Mouse (Mus musculus): ENCODE measurements around the gene Rrad.

The Rrad gene

GRCm38 (mm10) chr8:104613119-104613518, 18.0 kb downstream of the Rrad start:
- in situ Hi-C loops (cut with MboI, MseI) = no loop called here

- in situ Hi-C loops (cut with MboI, MseI) = no loop called here
Observed at GRCm38 (mm10) chr8:104611613-104612012, 19.5 kb downstream of the Rrad start.

DNA sequence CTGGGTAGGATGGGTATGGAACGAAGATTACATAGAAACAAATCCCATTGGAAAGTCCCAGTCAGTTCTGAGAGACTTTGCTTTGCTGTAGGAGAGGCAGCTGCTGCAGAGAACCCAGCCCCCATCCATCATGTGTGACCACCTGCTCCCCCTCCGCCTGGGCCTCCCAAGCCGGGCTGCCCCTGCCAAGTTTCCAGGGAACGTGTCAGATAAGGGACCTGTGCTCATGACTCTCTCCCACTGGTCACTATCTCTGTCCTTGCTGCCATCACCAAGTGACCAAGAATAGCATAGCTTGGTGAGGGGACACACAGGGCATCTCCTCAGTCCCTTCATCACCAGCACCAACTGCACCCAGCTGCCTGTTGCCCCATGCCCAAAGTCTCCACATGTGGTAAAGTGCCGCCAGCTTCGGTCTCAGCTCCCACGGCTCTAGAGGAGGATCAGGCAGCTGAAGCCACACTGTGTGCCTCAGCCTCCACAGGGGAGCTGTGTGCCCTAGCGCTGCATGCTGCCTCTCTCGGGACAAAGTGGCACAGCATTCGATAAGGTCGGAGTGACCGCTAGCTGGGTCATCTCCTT, 20.9 kb downstream of the Rrad start:
- in situ Hi-C loops (cut with MboI, MseI) = no loop called here

DNA sequence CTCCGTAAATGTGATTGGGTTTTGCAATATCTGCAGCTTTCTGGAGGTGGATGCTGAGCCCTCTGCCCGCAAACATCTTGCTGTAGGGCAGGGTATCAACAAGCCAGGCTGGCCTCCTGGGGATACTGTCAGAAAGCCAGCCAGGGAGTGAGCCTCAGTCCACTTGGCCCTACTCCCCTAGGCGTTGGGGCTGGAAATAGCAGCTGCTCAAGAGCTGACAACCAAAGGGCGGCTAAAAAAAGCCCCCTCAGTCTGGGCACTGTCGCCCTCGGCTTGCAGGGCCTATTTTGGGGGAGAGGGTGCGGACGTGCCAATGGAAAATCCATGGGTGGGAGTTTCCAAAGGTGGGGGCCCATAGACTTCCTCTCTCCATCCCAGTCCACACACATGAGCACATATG, 21.9 kb downstream of the Rrad start:
- in situ Hi-C loops (cut with MboI, MseI) = no loop called here

- in situ Hi-C loops (cut with MboI, MseI) = no loop called here
Observed at GRCm38 (mm10) chr8:104607944-104608343, 23.2 kb downstream of the Rrad start.

GRCm38 (mm10) chr8:104606329-104606728, 24.8 kb downstream of the Rrad start:
- in situ Hi-C loops (cut with MboI, MseI) = no loop called here

GRCm38 (mm10) chr8:104603245-104603593, 27.9 kb downstream of the Rrad start:
- in situ Hi-C loops (cut with MboI, MseI) = loop anchor here (5.0 kb wide), 1 partner anchor 54 kb away; no protein-coding TSS in a partner anchor

DNA sequence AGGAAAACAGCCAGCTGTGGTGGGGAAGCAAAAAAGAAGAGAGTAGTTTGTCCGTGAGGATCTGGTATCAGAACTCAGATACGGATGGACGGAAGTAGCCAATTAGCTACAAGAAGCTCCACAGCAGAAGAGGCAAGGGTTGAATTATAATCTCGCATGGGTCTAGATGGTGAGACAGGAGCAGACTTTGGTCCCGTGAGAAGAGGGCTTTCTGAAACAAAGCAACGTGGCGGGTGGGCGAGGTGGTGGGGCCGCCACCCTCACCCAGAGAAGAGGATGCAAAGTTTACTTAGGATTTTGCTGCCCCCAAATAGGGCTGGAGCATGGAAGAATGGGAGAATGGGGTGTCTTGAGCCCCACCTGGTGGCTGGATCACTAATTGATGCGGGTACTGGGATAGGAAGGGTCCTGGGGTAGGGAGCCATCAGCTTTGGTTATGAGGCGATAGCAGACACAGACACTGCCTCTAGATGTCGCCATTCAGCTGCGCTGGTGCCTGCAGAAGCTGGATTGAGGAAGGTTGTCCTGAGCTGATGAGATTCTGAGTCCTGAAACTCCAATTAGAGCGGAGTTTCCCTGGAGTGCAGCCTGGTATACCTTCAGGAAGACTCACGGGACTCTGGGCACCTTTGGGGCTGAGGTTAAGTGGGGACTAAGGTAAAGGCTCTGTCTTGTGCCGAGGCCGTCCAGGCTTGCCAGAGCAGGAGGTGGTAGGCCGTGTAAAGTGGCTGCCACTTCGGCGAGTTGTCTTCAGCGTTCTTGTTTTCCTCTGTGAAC, 28.5 kb downstream of the Rrad start:
- in situ Hi-C loops (cut with MboI, MseI) = loop anchor here (5.0 kb wide), 1 partner anchor 55 kb away; no protein-coding TSS in a partner anchor

GRCm38 (mm10) chr8:104601941-104602371, 29.2 kb downstream of the Rrad start:
- in situ Hi-C loops (cut with MboI, MseI) = loop anchor here (5.0 kb wide), 1 partner anchor 55 kb away; no protein-coding TSS in a partner anchor

DNA sequence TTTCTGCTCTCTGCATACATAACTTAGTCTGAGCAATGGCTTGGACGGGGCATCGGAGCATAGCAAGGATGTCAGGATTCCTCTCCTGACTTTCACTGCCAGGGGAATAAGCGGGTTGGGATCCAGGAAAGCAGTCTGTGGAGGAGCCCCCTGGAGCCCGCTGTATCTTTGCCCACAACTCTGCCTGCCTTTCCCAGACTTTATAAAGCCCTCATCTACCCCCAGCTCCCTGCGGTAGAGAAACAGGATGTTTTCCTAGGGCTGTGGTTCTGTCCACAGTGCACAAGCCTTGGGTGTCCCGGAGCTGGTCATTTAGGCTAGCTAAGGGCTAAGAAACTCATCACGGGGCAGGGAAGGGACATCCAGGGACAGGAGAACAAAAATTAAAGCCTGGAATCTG, 29.7 kb downstream of the Rrad start:
- in situ Hi-C loops (cut with MboI, MseI) = loop anchor here (5.0 kb wide), 1 partner anchor 56 kb away; no protein-coding TSS in a partner anchor

DNA sequence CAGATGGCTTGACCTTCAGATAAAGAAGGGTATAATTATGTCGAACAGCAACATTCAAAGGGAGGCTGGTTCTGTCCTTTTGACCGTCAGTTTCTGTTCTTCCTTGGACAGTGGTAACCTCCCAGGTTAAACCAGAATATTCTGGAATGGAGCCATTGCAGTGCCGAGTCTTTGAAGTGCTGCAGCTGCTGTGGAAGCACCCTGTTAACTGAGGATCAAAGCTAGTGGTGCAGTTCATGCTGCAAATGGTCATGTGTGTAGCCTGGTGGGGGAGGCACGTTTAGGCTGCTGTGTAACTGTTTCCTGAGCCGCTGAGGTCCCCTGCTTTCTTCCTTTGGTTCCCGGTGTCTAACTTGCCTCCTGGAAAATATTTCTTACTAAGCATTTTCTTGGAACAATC, 32.6 kb downstream of the Rrad start:
- in situ Hi-C loops (cut with MboI, MseI) = loop anchor here (25.0 kb wide), 1 partner anchor 1214 kb away; no protein-coding TSS in a partner anchor

- in situ Hi-C loops (cut with MboI, MseI) = loop anchor here (25.0 kb wide), 1 partner anchor 1215 kb away; no protein-coding TSS in a partner anchor
Observed at GRCm38 (mm10) chr8:104597656-104598055, 33.5 kb downstream of the Rrad start.

DNA sequence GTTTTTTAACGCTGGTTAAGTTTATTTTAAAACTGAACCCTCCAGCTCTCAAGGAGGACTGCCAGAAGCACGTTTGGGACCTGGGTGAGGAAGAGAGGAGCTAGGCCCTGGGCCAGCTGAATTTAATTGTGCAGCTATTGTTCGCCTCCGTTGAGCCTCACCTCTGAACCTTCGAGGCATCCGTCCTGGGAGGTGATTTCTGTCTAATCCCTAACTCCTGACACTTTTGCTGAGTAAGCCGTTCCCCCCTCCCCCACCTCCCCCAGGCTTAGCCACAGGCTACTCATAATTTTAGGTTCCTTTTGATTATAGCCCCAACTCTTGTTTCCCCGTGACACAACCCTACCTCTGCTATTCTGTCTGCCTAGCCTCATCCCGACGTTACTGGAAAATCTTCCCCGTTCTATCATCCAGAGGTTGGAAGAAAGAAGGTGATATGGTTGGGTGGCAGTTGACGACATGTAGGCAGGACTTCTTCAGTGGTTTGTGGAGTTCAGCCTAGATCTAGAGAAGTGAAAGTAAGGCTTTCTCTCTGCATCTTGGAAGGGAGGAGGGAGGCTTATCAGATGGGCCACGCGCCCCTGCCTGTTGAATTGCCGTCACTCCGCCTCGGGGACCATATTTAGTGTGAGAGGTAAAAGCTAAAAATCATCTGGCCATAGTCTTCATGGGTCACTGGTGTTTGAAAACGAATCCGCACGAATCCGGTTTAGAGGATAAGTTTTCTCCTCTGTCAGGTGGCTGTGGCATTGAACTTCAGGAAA, 35.2 kb downstream of the Rrad start:
- in situ Hi-C loops (cut with MboI, MseI) = loop anchor here (25.0 kb wide), 1 partner anchor 1216 kb away; no protein-coding TSS in a partner anchor

GRCm38 (mm10) chr8:104594611-104595362, 36.3 kb downstream of the Rrad start:
- in situ Hi-C loops (cut with MboI, MseI) = loop anchor here (25.0 kb wide), 1 partner anchor 1218 kb away; no protein-coding TSS in a partner anchor

GRCm38 (mm10) chr8:104593536-104594325, 37.4 kb downstream of the Rrad start:
- in situ Hi-C loops (cut with MboI, MseI) = loop anchor here (25.0 kb wide), 1 partner anchor 1219 kb away; no protein-coding TSS in a partner anchor

DNA sequence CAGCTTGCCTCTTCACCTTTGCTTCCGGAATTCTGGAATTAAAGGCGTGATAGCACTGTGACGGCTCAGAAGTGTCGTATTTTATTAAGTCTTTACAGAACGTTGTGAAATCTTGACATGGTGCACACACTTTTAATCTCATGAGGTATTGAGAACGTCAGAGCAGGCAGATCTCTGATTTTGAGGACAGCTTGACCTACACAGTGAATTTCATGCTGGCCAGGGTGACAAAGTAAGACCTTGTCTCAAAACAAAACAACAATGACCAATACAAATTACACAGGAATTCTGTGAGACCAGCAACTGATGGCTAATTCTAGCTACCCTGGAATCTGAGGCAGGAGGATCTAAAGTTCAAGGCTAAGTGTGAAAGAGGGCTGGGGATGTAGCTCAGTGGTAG, 38.6 kb downstream of the Rrad start:
- in situ Hi-C loops (cut with MboI, MseI) = loop anchor here (25.0 kb wide), 1 partner anchor 1220 kb away; no protein-coding TSS in a partner anchor

- in situ Hi-C loops (cut with MboI, MseI) = loop anchor here (25.0 kb wide), 1 partner anchor 1220 kb away; no protein-coding TSS in a partner anchor
Observed at GRCm38 (mm10) chr8:104591856-104592255, 39.3 kb downstream of the Rrad start.

- in situ Hi-C loops (cut with MboI, MseI) = loop anchor here (25.0 kb wide), 1 partner anchor 1221 kb away; no protein-coding TSS in a partner anchor
Observed at GRCm38 (mm10) chr8:104591133-104591834, 39.8 kb downstream of the Rrad start, which contains the start of gene Pdp2. Pdp2 (plus strand) TSS chr8:104591451.

DNA sequence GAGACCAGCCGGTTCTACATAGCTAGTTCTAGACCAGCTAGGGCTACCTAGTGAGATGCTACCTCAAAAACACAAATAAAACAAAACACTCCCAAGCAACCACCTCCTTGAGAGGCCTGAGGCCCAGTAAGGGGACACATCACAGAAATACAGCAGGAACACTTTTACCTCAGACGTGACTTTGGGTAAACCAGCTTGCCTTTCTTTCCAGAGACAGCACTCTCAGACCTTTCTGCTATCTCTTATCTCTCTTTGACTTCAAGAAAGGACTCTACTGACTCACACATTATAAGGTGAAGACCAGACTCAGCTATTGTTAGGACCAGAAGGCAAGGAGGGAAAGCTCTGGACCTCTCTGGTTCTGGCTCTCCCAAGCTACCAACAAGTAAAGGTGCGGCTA, 40.8 kb downstream of the Rrad start:
- in situ Hi-C loops (cut with MboI, MseI) = loop anchor here (25.0 kb wide), 1 partner anchor 1222 kb away; no protein-coding TSS in a partner anchor
